Mouse (Mus musculus): ENCODE data around the gene Slc11a1.
"Not testable (repeated sequence)": the region's sequence is repeated elsewhere in the genome, so short reads cannot be mapped to it uniquely, and the experiment has no call there.

Slc11a1 gene

DNA sequence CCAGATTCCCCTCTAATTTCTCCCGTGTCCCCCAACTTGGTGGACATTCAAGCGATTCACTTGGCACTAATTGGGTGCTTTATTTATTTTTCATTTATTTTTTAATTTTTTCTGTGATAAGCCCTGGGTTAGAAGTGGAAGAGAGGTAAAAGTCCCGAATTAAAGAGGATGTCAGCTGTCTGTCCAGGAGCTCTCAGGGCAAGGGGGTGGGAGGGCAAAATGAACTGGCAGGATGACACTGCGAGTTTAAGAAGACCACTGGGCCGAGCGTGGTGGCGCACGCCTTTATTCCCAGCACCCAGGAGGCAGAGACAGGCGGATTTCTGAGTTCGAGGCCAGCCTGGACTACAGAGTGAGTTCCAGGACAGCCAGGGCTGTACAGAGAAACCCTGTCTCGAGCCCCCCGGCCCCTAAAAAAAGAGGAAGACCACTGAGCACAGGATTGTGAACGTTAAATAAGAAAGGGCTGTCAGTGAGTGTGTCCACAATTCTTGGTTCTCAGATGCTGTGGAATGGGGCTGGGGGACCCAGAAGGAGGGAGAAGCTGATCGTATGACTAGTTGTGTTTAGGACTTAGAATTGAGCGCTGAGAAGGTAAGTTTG is 12.5 kb downstream of the Slc11a1 start:
- DNase-seq (ENCODE audit: low spot score in 2 of 2), result no peak

GRCm38 (mm10) chr1:74388398-74388920 is 13.5 kb downstream of the Slc11a1 start:
- no peak for DNase-seq (ENCODE audit: low spot score in 2 of 2)

GRCm38 (mm10) chr1:74389831-74390286 is 14.9 kb downstream of the Slc11a1 start:
- no peak for DNase-seq (ENCODE audit: low spot score in 2 of 2)

- DNase-seq (ENCODE audit: low spot score in 2 of 2), result no peak
These were observed 15.4 kb downstream of the Slc11a1 start for GRCm38 (mm10) chr1:74390287-74390906.

DNA sequence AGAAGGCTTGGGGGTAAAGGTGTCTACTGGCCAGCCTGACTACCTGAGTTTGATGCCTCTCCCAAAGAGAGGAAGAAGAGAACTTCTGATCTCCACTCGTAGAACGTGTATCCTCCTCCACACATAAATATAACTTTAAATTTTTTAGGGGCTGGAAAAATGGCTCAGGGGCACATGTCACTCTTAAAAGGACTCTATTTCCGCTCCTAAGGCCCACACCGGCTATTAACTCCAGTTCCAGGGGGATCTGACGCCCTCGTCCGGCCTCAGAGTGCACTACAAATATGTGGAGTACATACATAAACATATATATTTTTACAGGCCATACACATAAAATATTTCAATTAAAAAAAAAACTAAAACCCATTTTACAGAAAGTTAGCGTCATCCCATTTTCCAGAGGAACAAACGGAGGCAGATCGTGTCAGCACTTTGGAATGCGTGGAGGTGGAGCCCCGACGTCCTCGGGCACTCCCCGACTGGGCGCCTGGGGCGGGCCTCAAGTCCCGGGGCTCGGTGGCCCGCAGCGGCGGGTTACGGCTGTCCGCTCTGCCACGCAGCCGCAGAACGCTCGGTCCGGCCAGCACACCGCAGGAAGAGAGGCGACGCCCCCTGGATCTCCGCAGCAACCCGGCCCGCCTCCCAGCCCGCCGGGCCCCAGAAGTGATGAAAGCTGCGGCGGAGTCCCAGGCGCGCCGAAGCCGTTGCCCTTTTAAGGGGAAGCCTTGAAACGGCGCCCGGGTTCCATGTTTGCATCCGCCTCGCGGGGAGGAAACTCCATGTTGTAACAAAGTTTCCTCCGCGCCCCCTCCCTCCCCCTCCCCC is 16.1 kb downstream of the Slc11a1 start, which contains the start of gene Ctdsp1:
TSS of gene Ctdsp1 (plus strand) at position 586 of the 825 bp plus-strand sequence.
- peak; percentile 96 to 97 for DNase-seq (ENCODE audit: low spot score in 2 of 2)

GRCm38 (mm10) chr1:74391844-74392441 is 16.9 kb downstream of the Slc11a1 start:
- DNase-seq (ENCODE audit: low spot score in 2 of 2), result peak; percentile 60 to 64

- no peak for DNase-seq (ENCODE audit: low spot score in 2 of 2)
These were observed 17.5 kb downstream of the Slc11a1 start for GRCm38 (mm10) chr1:74392446-74392994.

GRCm38 (mm10) chr1:74393010-74393409 is 18.0 kb downstream of the Slc11a1 start:
- no peak for DNase-seq (ENCODE audit: low spot score in 2 of 2)

DNA sequence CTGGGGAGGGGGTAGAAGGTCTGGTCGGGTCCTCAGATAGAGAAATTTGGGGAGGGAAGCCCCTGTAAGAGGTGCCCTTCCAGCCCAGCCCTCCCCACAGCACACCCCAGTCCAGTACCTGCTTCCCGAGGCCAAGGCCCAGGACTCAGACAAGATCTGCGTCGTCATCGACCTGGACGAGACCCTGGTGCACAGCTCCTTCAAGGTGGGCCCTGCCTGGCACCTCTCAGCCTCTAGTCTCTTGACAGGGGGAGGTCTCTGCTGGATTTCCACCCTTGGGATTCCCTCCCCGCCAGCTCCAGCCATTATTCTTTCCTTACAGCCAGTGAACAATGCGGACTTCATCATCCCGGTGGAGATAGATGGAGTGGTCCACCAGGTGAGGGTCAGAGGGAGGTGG is 18.7 kb downstream of the Slc11a1 start:
- no peak for DNase-seq (ENCODE audit: low spot score in 2 of 2)

- no peak for DNase-seq (ENCODE audit: low spot score in 2 of 2)
These were observed 19.3 kb downstream of the Slc11a1 start for GRCm38 (mm10) chr1:74394311-74394710.

DNA sequence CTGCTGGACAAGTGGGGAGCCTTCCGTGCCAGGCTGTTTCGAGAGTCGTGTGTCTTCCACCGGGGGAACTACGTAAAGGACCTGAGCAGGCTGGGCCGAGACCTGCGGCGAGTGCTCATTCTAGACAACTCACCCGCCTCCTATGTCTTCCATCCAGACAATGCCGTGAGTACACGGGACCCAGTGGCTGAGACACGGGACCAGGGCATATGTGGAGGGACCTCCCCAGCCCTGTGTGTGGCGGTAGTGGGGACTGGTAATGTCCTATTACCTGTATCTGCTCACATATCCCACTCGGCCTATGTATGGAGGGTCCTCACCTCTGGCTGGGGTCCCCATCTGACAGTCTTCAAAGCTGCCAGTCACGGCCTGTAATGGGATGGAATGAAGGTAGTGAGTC is 19.9 kb downstream of the Slc11a1 start:
- no peak for DNase-seq (ENCODE audit: low spot score in 2 of 2)

- DNase-seq (ENCODE audit: low spot score in 2 of 2), result no peak
These were observed 20.3 kb downstream of the Slc11a1 start for GRCm38 (mm10) chr1:74395290-74395689.

- DNase-seq (ENCODE audit: low spot score in 2 of 2), result not testable (repeated sequence)
These were observed 21.6 kb downstream of the Slc11a1 start for GRCm38 (mm10) chr1:74396456-74397222.

DNA sequence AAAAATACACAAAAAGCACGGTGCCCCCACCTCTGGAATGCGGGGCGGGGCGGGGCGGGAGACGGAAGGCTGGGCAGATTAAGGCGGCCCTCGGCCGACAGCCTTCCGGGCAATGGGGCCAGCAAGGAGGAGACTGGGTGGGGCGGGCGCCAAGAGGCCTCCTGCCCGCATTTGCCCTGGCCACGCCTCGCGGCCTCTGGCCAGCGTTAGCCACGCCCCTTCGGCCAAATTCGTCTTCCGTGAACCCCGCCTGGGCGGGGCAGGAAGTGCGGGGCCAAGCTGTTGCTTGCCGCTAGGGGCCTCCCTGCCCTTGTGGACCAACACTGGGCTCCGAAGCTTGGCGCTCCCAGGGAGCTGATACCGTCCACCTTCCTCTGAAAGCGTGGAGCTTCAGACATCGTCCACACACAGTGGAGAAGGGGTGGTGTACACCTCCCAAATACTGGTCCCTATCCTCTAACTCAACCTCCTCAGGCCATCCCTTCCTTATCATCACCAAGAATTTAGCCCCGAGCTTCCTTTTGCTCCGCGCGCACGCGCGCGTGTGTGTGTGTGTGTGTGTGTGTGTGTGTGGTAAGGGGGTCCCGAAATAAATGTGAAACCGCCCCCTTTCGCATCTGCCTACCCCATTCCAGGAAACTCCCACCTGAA is 22.4 kb downstream of the Slc11a1 start:
- peak; percentile 91 to 93 for DNase-seq (ENCODE audit: low spot score in 2 of 2)

DNA sequence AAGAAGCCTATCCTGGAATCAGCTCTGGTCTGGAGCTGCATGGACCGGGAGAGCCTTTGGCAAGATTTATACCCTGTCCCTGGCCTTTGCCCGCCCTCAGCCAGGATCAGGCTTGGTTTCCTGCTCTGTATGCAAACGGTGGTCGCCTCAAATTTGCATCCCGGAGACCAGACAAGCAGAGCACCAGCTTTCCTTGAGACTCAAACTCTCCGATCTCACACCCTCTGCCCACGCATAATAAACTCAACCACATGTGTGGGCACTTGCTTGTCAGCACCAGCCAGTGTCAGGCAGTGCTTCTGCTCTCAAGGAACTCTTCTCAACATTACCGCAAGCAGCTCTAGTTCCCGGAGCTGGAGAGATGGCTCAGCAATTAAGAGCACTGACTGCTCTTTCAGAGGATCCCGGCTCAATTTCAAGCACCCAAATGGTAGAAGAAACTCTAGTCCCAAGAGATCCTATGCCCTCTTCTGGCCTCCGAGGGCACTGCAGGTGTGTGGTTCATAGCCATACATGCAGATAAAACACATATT is 23.0 kb downstream of the Slc11a1 start:
- DNase-seq (ENCODE audit: low spot score in 2 of 2), result peak; percentile 70 to 72

- DNase-seq (ENCODE audit: low spot score in 2 of 2), result no peak
These were observed 25.5 kb downstream of the Slc11a1 start for GRCm38 (mm10) chr1:74400531-74400930.

DNA sequence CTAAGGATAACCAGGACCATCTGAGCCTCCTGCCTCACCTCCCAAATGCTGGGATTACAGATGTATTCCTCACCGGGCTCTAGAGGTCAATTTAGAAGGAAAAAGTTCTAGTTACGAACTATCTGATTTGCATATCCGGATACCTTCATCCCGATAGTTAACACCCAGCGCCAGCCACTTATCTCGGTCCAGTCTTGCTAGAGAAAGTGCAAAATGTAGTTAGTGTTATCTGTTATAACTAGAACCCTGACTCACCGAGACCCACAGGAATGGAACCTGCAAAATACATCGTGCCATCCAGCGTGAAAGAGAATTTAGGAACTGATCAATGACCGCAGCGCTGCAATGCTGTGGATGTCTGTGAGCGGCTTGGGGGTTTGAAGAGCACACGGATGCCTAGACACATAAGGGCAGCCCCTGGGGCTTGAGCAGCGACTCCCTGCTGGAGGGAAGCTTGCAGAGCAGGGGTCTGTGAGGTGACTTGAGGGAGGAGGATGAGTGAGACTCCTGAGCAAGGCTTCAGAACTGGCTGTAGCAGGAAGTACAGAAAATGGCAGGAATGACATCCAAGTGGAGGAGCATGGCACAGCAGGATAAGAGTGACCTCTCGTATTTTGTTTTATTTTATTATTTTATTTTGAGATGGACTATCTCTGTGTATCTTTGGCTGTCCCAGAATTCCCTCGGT is 26.2 kb downstream of the Slc11a1 start:
- no peak for DNase-seq (ENCODE audit: low spot score in 2 of 2)

GRCm38 (mm10) chr1:74404206-74404605 is 29.2 kb downstream of the Slc11a1 start:
- DNase-seq (ENCODE audit: low spot score in 2 of 2), result no peak

Measured in right cerebral cortex, postnatal 10 days (tissue).